Mouse (Mus musculus): ENCODE results near the gene Fmnl2.

The Fmnl2 gene

GRCm38 (mm10) chr2:52915536-52915935, 57.9 kb downstream of the Fmnl2 start:
- DNase-seq (ENCODE audit: low spot score): no peak

DNA sequence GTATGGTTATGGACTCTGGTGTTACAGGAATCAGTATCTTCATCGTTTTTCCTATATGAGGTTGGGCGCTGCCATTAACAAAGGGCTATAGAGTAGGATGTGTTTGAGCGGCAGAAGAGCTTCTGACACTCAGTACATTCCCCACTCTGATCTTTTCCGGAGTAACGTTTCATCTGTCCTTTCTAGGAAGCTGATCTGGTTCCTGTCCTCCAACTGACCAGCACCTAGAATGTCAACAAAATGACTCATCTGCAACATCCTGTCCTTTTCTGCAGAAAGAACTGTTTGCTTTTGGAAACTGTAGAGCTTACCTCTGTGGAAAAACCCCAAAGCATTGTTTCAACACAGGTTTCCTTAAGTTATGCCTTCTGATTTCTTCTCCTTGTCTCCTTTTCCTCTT, 60.4 kb downstream of the Fmnl2 start:
- no peak for DNase-seq (ENCODE audit: low spot score)

- no peak for DNase-seq (ENCODE audit: low spot score)
Measured at GRCm38 (mm10) chr2:52920701-52921435, 63.2 kb downstream of the Fmnl2 start.

GRCm38 (mm10) chr2:52925062-52925461, 67.4 kb downstream of the Fmnl2 start:
- no peak for DNase-seq (ENCODE audit: low spot score)

DNA sequence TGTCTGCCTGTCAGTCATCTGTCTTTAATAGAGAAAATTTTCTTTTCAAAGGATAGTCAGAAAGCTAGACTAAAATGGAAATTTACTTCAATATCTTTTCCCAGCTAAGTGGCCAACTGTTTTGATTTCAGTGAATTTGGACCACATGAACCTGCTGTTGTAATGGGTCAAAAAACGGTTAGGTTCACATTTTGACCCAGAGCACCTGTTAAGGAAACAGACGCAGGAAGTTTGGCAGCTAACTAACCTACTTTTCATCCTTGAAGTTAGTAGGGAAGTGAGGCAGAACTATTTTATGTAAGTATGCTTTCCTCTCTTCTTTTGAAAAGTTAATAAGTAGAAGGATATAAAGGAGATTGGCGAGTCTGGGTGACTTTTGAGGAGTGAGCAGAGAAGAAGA, 69.7 kb downstream of the Fmnl2 start:
- DNase-seq (ENCODE audit: low spot score): no peak

DNA sequence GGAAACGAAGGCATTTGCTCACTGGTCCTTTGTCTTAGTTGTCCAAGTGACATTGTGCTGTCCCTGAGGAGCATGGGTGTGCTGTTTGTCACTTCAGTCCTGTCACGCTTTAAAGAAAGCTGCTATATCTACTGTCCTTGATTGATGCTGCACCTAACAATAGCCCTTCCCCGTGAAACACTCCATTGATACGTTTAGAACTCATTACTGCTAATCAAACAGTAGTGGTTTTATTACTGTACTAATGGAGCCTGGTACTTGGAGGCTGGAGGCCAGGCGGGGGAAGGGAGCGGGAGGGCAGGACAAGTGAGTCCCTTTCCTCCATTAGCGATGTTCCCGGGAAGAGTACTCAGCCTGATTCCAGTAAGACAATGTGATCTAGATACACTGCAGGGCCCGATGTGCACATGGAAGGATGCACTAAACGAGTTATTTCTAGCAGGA, 70.2 kb downstream of the Fmnl2 start:
- DNase-seq (ENCODE audit: low spot score): no peak

DNA sequence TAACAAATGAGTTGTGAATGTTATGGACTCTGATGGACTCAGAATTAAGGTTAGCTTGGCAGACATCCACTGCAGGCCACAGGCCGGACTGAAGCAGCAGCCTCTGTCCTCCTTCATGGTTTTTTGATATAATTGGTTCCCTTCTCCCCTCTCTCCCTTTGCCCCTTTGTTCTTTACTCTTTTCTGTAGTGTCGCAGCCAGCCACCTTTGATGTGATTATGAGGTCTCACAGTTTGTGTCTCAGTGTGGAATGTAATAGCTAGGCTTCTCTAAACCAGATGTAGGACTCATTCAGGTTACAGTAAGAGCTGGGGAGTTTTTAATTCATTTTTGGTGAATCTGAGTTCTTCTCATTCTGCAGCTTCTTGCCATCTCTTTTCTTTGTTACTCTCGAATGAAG, 70.7 kb downstream of the Fmnl2 start:
- no peak for DNase-seq (ENCODE audit: low spot score)

DNA sequence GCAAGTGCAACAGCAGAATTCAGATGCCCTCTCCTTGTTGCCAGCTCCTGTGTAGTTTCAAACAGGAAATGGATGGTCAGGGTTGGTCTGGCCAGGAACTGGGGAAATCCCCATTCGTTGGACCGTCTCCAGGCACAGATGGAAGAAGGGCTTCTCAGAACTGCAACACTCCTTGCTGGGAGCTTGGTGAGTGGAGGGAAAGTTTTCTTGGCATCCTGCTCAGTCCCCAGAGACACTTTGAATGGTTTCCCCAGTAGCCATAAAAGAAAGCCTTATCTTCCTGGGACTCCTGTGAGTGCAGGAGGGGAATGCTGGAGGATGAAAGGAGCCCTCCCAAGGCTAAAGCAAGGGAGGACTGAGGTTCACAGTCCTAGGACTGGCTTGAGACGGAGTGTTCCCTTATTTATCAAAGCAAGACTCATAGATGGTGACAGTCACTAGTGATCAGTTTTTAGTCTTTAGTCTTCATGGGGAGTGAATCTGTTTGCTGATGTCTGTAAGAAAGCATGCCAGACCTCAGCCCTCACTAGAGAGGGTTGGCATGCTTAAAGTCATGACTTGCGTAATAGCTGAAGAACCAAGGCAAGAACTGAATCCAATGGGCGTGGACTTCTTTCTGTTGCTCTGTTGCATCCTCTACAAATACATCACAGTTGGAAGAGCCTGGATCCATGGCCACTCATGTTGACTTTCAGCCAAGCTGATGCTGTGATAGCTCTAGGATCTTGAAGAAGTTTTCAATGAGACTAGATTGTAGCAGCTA, 72.6 kb downstream of the Fmnl2 start:
- no peak for DNase-seq (ENCODE audit: low spot score)

DNA sequence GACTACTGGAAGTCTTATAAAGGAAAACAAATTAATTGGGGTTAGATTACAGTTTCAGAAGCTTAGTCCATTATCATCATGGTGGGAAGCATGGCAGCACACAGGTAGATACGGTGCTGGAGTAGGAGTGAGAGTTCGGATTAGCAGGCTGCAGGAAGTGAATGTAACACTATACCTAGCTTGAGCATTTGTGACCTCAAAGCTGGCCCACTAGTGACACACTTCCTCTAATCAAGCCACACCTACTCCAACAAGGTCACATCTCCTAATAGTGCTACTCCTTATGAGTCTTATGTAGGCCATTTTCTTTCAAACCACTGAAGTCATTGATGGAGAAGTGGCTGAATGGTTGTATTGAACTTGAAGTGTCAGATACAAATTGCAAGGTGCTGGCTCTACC, 73.7 kb downstream of the Fmnl2 start:
- DNase-seq (ENCODE audit: low spot score): no peak

DNA sequence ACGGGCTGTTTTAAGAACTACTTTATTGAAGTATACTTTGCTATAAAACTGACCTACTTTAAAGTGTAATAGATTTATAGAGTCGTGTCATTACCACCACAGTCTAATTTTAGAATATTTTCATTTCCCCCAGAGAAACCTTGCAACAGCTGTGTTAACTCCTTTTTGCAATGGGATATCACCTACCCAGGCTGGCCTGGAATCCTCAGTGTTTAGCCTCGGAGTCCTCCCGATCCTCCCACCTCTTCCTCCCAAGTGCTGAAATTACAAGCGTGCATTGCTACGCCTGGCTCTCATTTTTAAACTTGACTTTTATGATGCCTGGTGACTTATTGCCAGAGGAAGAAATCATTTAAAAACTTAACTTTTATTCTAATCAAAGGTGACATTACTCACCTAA, 78.2 kb downstream of the Fmnl2 start:
- no peak for DNase-seq (ENCODE audit: low spot score)

DNA sequence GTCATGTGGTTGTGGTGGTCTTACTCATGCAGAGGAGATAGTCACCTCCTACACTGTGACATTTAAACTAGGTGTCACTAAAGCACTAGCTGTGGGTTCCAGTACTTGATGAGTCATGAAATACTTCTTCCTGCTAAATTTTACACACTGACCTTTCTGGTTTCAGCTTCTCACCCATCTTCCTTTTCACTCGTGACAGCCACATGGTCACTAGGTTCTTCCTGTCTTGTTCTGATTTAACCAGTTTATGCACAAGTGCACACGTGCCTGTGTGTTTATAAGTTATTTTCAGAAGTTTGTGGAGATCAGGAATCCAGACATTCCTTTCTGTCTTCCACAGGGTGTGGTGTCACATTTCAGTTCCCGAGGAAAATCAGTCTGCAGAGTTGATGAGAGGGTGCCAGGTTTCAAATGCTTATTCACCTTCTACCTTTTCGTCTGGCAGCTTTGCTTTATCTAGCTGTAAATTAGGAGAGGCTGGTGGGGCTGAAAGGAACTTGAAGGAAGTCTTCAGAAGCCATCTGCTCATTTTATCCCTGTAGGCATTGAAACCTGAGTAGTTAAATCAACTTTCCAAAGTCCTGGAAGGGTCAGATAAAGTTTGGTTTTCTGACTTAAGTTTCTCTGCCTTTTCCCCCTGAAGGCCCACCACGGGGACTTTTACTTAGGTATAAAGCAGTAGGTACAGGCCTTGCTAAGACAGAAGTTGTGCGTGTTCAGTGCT, 80.9 kb downstream of the Fmnl2 start:
- peak; percentile 53 for DNase-seq (ENCODE audit: low spot score)

- peak; percentile 60 for DNase-seq (ENCODE audit: low spot score)
Measured at GRCm38 (mm10) chr2:52943644-52944423, 86.2 kb downstream of the Fmnl2 start.

DNA sequence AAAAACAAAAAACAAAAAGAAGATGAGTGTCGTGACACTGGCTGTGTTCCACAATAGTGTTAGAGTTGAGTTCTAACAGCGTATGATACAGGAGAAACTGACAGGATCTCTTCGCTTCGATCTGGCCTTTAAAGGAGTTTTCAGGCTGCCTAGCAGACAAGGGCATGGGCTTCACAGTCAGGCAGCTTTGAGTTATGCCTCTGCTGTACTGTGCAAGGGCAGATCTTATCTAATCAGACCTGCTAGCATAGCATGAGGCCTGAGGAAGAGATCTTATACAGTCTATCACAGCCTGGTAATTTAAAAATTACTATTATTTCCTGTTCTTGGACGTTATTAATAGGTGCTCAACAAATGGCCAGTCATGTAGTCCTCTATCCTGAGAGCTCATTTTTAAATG, 86.9 kb downstream of the Fmnl2 start:
- no peak for DNase-seq (ENCODE audit: low spot score)

DNA sequence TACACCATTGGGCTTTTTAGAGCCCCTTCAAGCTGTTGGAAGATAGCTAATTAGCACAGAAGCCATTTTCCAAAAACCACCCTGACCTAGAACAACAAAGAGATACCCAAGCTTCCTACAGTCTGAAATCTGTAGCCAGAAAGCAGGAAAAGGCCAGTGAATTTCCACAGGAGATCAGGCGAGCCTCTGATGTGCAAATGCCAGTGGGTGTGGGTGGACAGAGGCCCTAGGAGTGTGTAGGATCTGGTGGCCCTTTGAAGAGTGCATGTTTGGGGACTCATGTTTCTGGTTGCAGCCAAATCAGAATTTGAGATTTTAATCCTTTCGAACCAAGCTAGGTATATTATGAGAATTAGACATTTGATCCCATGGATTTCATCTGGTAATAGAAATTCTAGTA, 88.4 kb downstream of the Fmnl2 start:
- DNase-seq (ENCODE audit: low spot score): no peak

DNA sequence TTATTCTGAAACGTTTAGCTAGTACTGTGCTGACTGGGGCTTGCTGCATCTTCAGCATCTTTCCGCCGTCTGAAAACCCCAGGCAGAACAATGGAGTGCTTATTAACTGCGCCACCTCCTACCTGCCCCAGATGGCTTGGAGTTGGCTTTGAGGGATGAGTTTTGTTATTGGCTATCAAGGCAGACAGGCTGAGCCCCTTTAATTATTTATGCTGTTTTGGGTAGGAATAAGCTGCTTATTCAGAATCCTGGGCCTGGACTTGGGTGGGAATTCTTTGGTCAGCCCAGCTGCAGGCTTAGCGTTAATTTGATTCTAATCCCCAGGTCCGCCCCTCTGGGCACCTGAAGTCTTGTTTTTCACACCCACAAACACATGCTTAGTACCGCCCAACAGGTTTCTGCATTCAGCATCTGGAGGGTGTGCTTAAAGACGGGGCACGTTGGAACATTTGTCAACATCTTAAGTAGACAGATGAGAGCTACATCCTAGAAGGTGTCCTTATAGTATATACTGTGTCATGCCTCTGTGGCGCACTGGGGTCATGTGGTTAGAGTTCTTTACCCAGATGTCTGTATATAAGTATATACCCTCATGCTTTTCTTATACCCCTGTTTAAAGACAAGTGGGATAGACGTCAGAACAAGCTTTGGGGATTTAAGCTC, 89.0 kb downstream of the Fmnl2 start:
- DNase-seq (ENCODE audit: low spot score): peak; percentile 37

DNA sequence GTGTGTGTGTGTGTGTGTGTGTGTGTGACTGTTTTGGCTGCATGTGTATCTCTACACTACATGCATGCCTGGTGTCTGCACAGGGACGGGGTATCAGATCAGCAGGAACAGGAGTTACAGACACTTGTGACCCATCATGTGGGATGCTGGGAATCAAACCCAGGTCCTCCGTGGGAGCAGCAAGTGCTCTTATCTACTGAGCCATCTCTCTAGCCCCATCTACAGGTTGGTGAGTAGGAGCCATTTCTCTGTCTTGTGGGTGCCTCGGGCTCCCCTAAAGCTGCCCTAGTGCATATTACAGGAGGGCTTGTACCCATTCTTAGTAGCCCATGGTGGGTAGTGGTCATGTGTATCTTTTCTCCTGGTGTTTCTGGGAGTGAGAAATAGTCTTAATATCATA, 90.7 kb downstream of the Fmnl2 start:
- no peak for DNase-seq (ENCODE audit: low spot score)

DNA sequence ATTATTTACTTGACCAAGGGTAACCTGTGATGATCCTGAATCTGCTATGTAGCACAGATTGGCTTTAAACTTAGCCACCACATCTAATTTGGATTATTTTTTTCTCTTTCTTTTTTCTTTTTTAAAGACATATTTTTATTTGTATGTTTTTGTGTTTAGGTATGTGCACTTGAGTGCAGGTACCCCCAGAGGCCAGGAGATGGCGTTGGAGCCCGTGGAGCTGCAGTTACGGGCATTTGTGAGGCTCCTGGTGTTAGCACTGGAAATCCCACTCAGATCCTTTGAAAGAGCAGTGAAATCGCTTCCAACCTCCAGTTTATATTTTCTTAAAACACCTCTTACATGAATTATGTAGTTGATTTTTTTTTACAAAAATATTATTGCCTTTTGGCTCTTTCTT, 91.9 kb downstream of the Fmnl2 start:
- DNase-seq (ENCODE audit: low spot score): no peak

DNA sequence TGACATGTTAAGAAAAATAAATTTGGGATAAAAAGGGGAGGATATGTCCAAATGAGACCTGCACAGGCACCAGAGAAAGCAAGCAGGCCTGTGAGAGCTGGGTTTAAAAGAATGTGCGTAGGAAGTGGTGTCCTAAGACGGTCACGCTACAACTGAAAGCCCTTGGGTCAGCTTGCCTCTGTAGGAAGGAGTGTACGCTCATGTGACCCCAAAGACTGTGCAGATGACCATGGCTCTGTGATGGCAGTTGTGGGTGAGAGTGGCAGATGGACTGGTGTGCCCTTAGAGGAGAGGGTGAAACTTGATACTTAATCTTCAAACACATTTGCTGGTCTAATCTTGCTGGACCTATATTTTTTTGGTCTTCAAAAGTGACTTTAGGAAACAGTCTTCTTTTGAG, 92.6 kb downstream of the Fmnl2 start:
- no peak for DNase-seq (ENCODE audit: low spot score)

- DNase-seq (ENCODE audit: low spot score): no peak
Measured at GRCm38 (mm10) chr2:52952202-52952730, 94.6 kb downstream of the Fmnl2 start.

DNA sequence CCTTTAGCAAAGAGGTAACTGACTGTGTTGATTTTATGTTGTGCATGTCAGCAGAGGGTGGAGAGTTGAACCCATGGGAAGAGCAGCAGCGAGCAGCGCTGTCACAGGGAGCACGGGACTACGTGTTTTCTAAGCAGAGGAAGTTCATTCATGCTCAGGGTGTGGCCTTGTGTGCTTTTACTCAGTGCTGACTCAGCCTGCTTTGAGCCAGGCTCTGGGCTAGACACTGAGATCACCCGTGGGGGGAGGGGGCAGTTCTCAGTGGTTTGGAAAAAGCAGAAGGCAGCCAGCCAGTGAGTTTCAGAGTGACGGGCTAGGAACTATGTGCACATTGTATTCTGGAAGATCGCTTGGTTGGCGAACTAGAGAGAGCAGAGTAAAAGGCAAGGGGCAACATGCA, 97.4 kb downstream of the Fmnl2 start:
- DNase-seq (ENCODE audit: low spot score): no peak

DNA sequence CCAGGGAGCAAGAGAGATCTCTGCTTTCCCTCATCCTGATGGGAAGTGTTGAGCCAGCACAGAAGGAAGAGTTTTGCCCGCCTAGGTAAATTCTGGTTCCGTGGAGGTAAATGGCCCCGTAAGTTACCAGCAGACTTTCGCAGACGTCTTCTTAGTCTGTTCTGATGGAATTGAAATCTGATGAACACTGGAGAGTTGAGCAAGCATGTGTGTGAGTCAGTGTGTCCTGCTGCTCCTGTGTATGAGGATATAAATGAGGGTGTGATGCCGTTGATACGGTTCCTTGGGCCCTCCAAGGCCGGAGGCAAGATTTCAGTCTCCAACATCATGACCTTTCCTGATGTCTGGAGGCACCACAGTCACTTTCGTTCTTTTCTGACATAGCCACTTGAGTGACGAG, 98.2 kb downstream of the Fmnl2 start:
- DNase-seq (ENCODE audit: low spot score): no peak

Measured in embryo, embryonic 10.5 days (tissue).